In genomic region chr4:136998371-136998770, GRCm38 (mm10) we compare ENCODE assay signal across 18 mouse cellular contexts. TPM values are rescaled to one million over a fixed set of nuclear protein-coding genes. Genes with fewer than 3 reads are reported as not detected.
"Had no signal": no experiment of that assay in that cellular context is flagged by ENCODE, and none has a peak within 500 bp of the region (broad histone marks: within the 10 kb centered on the region; RNA-seq: fewer than 3 reads in every experiment).

No protein-coding gene starts in this region.

- H3K27ac ChIP-seq: lung, embryonic 15.5 days; macrophage; midbrain, embryonic 13.5 days; midbrain, embryonic 15.5 days; neural tube, embryonic 12.5 days; stomach, embryonic 15.5 days; stomach, postnatal 0 days had no signal

- DNase-seq: lung, adult 2 months; lung, postnatal 14 days; lung, postnatal 36 days; right cerebral cortex, postnatal 14 days; thymus, adult 2 months; thymus, postnatal 25 days; thymus, postnatal 4 days had no signal

- H3K27me3 ChIP-seq: lung, embryonic 15.5 days; megakaryocyte, embryonic 14.5 days; midbrain, embryonic 13.5 days; midbrain, embryonic 15.5 days; neural tube, embryonic 12.5 days; stomach, embryonic 15.5 days had no signal

- H3K4me1 ChIP-seq: lung, embryonic 15.5 days; neural tube, embryonic 12.5 days; stomach, embryonic 15.5 days had no signal

- H3K4me3 ChIP-seq: lung, embryonic 15.5 days; megakaryocyte, embryonic 14.5 days; midbrain, embryonic 13.5 days; midbrain, embryonic 15.5 days; neural tube, embryonic 12.5 days; stomach, embryonic 15.5 days had no signal

RNA-seq across cellular contexts. Expression of gene Epha8, which starts 41.8 kb away (rescaled TPM):
- total RNA-seq: megakaryocyte progenitor cell, adult 5-6 weeks; monocyte, adult 5-6 weeks; neutrophil, adult 5-6 weeks had no signal
- polyA plus RNA-seq: macrophage had no signal
